Mouse (Mus musculus) megakaryocyte, embryonic 14.5 days (primary cell): ENCODE measurements around the gene Uap1l1.

Experiments used
- FLI1 ChIP-seq: IDR thresholded peaks from 2 replicates; pipeline ENCODE4 v1.6.1; 2012; ENCODE audit warnings: low read length, inconsistent platforms, mixed read lengths
- GATA1 ChIP-seq: IDR thresholded peaks from 3 replicates; pipeline ENCODE4 v1.6.1; 2012; ENCODE audit warnings: mixed read lengths, low read length, inconsistent platforms, borderline replicate concordance

GRCm38 (mm10) chr2:25363478-25364178 lies 1.9 kb downstream of the Uap1l1 start:
- TF ChIP-seq GATA1 (no peak), FLI1 (no peak)
